Mouse (Mus musculus) lung, adult 2 months (tissue): ENCODE measurements around the gene Ccdc13.

Source experiments
- CTCF ChIP-seq: fragments of 200-500 bp; IDR thresholded peaks from 2 replicates; pipeline ENCODE4 v1.5.1; 2011; ENCODE audit warnings: mild to moderate bottlenecking, low read length, control low read depth; ENCODE audit not compliant: insufficient read depth
- POLR2A ChIP-seq: fragments of 200-500 bp; IDR thresholded peaks from 2 replicates; pipeline ENCODE4 v1.6.1; 2011; ENCODE audit warnings: low read depth, mild to moderate bottlenecking, control low read depth, low read length, borderline replicate concordance; ENCODE audit errors: extremely low read depth

GRCm38 (mm10) chr9:121807546-121807945 is 31.7 kb downstream of the Ccdc13 start:
- TF ChIP-seq CTCF (no peak), POLR2A (no peak)
